Mouse (Mus musculus) lung, adult 2 months (tissue): Measurements from ENCODE around the gene Uvrag.

ENCODE experiments used
- CTCF ChIP-seq: fragments of 200-500 bp; IDR thresholded peaks from 2 replicates; pipeline ENCODE4 v1.5.1; 2011; ENCODE audit warnings: mild to moderate bottlenecking, low read length, control low read depth; ENCODE audit not compliant: insufficient read depth
- POLR2A ChIP-seq: fragments of 200-500 bp; IDR thresholded peaks from 2 replicates; pipeline ENCODE4 v1.6.1; 2011; ENCODE audit warnings: low read depth, mild to moderate bottlenecking, control low read depth, low read length, borderline replicate concordance; ENCODE audit errors: extremely low read depth

GRCm38 (mm10) chr7:99036284-99036683, 104.7 kb downstream of the Uvrag start:
- TF ChIP-seq CTCF, result no peak
- no peak for TF ChIP-seq POLR2A
